Mouse (Mus musculus) lung, postnatal 10 days (tissue): ENCODE measurements around the gene Cox15.

Experiments used
- DNase-seq: peaks from one replicate; pipeline ENCODE4 v3.0.0; 2021

The Cox15 gene

GRCm38 (mm10) chr19:43760504-43760903 lies 7.7 kb upstream of the Cox15 start:
- peak; percentile 80 for DNase-seq

GRCm38 (mm10) chr19:43754872-43755271 lies 2.1 kb upstream of the Cox15 start:
- no peak for DNase-seq

DNA sequence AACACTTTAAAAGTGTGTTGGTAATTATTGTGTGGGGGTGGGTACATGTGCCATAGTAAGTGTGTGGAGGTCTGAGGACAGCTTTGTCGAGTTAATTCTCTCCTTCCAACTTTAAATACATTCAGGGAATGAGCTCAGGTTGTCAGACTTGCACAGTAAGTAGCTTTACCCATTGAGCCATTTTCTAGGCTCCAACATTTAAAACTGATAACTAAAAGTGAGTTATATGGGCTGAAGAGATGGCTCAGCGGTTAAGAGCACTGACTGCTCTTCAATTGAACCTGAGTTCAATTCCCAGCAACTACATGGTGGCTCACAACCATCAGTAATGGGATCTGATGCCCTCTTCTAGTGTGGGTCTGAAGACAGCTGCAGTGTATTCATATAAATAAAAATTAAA lies 1.4 kb upstream of the Cox15 start:
- DNase-seq, result no peak

- DNase-seq, result peak; percentile 94
Observed at GRCm38 (mm10) chr19:43753226-43753835, 531 bp upstream of the Cox15 start.

- no peak for DNase-seq
Observed at GRCm38 (mm10) chr19:43750008-43750407, 2.8 kb downstream of the Cox15 start.

GRCm38 (mm10) chr19:43747877-43748276 lies 4.9 kb downstream of the Cox15 start:
- no peak for DNase-seq

- DNase-seq, result no peak
Observed at GRCm38 (mm10) chr19:43745740-43746139, 7.1 kb downstream of the Cox15 start.

DNA sequence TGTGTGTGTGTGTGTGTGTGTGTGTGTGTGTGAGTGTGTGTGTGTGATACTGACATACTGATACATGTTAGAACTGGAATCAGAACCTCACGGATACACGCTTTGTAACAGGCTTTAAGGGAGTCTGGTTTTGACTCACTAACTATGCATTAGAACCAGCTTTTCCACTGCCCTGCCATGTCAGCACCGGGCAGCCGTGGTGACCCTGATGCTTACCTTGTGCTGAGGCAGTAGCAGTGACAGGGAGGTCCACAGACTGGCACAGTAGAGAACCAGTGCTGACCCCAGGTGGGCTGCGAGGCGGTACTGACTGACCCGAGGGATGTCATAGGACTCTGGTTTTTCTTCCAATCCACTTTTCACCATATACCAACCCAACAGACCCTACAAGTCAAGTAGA lies 9.4 kb downstream of the Cox15 start:
- no peak for DNase-seq

DNA sequence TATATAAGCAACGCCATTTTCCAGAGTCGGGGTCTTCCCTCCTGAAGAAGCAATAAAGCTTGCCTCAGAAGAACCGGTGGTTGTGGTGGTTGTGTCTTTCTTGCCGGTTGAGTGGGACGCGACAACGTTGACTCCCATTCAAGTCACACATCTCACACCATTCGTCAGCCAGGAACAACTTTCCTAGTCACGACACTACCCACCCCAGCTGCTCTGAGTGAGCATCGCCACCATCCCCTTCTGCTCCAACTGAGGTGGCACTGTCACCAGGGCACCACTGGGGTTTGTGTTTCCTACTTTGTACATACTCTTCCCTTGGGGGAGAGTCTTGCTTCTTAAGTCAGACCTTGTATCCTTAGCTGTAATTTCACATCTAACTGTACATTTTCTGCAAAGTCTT lies 14.4 kb downstream of the Cox15 start:
- DNase-seq, result no peak

- DNase-seq, result no peak
Observed at GRCm38 (mm10) chr19:43731157-43731556, 21.6 kb downstream of the Cox15 start.

- DNase-seq, result peak; percentile 52
Observed at GRCm38 (mm10) chr19:43730037-43730428, 22.8 kb downstream of the Cox15 start.

DNA sequence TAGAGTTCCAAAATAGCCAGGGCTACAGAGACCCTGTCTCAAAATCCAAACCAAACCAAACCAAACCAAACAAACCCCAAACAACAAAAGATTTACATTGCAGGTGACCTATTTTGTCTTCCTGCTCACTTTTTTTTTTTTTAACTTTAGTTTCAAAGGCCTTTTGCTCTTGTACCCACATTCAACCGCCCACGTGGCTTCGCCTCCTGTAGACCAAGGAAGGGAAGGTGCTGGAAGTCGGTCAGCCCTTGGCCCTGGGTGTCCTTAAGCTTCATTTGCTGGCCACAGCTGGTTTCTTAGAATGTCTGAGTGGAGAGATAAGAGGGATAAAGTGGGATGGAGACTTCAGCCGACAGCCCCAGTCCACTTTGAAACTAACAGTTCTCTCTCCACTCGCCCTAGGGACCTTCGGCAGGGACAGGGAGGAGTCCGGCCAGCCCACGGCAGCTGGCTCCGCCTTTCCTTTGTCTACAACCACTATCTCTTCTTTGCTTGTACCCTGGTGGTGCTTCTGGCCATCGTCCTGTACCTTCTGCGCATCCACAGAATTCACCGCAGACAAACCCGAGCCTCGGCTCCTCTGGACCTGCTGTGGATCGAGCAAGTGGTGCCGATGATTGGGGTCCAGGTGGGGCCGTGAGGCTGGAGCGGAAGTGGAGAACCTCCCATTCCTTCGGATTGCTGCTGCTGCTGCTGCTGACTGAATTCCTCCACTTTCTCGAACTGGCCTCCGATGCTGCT lies 23.3 kb downstream of the Cox15 start:
- peak; percentile 41 for DNase-seq

DNA sequence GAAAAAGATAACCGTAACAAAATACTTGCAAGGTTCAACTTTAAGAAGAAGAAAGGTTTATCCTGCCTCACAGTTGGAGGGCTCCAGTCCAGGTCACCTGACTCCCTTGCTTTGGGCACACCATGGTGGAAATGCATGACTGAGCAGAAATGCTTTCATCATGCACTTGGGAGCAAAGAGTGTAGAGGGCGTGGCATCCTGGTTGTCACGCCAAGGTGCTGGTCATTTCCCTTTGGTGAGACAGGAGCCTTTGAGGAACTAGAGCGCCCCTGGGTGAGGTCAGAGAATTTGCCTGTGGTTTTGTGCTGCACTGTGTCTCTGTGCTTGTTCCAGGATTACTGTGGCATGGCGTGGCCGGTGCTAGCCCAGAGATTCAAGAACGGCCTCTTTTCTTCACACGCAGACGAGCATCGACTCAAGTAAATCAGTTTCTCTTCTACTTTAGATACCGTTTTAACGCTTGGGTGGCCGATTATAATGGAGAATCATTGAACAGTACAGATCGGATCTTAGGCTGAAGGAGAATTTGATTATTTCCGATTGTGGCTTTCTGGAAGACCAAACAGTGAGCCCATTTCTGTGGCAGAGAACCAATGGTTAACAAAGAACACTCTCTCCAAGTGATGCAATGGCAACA lies 26.2 kb downstream of the Cox15 start:
- DNase-seq, result no peak

DNA sequence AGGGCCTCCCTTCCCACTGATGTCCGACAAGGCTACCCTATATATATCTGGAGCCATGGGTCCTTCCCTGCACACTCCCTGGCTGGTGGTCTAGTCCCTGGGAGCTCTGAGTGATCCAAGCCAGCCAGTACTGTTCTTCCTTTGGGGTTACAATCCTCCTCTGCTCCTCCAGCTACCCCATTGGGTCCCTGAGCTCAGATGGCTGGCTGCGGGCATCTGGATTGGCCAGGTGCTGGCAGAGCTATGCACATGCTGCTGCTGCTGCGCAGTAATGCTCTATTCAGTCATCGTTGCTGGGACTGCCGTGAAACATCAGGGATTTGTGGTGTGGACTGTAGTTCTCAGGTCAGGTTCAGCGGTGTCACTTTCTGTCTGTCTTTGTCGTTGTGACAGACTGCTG lies 28.0 kb downstream of the Cox15 start:
- no peak for DNase-seq

DNA sequence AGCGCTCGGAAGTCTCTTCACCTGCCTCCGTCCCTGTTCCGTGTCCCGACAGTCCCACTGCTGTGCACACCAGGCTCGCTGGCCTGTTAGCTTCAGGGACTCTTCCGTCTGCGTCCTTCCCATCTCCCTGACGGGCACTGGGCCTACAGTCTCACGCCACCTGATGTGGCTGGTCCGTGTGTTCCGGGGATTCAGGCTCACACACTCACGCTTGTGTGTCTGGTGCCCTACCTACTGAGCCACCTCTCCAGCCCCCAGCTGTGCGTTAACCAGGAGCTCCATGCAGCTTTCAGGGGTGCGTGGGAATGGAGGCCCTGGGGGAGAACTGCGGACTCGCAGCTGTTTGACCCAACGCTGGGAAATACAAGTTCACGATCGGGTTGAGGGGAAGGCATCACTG lies 28.6 kb downstream of the Cox15 start:
- DNase-seq, result no peak

DNA sequence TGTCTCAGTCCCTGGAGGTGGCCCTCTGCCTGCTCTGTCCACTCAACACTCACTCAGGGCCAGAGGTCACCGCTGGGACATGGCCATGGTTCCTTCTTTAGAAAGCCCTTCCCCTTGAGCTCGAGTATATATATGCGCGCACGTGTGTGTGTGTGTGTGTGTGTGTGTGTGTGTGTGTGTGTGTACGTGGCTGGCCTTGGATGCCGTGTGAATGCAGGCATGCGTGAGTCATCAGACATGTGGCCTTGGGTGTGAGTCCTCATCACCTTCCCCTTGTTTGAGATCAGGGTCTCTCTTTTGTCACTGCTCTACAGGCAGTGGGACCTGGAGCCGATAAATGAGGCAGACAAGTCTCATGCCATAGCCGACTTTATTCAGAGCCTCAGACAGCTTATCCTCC lies 29.3 kb downstream of the Cox15 start:
- no peak for DNase-seq

- DNase-seq, result no peak
Observed at GRCm38 (mm10) chr19:43722891-43723290, 29.9 kb downstream of the Cox15 start.

DNA sequence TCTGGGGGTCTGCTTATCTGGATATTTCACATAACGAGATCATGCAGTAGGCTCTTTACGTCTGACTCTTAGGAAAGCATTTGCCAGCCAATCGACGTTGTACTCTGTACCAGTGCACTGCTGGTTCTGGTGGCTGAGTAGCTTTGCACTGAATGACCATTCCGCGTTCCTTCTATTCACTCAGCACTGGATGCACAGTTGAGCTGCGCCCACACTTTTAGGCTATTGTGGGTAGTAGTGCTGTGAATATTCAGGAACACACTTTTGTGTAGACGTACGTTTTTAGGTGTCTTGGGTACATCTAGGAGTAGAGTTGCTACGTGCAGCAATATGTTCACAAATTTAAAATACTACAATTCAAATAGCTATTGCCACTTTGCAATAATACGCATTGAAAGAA lies 32.7 kb downstream of the Cox15 start:
- no peak for DNase-seq

DNA sequence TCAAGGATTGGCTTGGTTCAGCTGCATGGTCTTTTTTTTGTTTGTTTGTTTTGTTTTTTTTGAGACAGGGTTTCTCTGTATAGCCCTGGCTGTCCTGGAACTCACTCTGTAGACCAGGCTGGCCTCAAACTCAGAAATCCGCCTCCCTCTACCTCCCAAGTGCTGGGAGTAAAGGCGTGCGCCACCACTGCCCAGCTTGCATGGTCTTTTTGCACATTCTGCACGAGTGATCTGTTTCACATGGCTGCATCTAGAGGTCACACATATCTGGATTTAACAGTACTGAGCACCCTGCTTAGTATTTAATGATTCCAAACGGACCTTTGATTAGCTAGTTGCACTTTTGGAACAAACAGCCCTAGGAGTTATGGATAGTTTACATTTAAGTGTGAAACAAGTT lies 40.8 kb downstream of the Cox15 start:
- DNase-seq, result no peak

DNA sequence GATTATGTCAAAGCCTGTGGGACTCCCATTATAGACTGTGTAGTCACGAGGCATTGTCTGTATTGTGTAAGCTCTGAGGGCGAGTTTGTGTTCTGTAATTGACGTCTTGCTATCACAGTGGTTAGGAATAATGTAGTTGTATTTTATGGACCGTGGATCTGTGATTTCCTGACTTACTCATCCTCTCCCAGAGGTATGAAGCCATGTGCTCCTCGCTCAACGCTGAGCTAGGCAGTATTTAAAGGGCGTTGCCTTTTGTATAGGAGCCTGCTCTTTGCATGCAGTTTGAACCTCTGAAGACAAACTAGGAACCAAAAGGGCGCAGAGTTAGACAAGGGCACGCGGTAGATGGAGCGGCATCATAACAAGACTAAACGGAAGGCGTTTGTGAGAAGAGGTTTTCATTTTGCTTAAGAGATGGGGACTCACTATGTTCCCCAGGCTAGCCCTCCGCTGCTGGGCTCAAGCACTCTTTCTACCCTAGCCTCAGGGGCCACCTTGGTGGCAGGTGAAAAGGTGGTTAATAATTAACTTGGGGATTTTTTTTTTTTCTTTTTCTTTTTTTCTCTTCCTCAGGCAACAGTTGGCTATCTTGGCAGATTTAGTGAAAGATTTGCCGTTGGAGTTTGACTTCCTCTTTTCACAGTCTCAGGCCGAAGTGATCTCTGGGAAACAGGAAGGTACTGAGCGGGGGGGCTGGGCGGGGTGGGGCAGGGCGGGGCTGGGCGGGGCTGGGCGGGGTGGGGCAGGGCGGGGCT lies 41.5 kb downstream of the Cox15 start:
- no peak for DNase-seq

DNA sequence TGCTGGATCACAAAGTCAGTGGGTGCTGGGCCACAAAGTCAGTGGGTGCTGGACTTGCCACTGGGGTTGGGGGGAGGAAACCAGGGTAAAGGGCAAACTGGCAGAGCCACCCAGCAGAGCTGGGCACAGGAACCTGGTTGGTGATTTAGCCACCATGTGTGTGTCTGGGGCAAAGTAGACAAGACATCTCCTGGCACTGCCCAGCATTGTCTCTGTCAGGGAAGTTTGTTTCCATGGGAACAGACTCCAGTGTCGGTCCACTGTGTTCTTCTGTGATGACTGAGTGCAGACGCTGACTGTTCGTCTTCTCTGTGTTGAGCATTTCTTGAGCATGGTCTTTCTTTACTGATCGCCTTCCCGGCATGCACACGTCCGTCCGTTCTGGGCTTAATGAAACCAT lies 43.5 kb downstream of the Cox15 start:
- no peak for DNase-seq

DNA sequence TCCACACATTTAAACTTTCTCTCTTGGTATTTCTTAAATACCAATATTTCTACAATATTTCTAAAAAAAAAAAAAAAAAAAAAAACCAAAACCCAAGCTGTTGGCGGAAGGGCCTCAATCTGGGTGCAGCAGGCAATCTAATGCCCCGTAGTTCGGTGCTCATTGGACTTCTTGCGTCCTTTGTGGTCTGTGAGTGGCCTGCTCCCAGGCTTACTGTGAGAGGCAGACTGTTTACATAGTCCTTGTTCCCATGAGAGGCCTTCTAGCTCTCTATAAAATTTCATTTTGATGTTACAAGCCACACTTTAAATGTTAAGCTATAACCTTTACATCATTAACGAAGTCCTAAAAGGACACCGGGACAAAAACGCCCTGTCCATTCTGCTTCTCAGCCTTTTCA lies 44.6 kb downstream of the Cox15 start:
- DNase-seq, result no peak

DNA sequence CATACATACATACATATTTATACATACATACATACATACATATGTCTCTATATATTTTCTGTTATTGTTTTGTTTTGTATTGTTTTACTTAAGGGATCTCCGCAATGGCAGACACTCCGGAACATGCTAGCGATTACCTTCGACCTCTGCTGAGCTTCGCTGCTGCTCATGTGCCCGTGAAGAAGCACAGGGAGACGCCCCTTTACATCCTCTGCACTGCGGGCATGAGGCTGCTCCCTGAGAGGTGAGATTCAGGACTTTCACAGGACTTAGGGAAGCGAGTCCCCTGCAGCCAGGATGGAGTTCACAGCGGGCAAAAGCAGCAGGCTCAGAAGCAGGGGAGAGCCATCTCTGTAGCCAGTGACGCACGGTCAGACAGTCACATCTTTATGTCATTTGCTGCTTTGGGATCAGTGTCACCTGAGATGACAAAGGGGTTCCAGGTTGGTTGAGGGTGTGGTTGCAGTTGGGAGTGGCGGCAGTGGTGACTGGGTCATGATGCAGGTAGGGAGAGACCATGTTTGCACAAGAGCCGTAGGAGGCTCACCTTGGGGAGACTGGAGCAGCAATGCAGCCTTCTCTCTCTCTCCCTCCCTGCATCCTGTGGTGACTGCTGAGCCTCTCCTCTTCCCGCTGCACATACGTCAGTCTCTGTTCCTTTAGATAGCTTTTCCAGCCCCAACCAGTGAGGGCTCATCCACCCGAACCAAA lies 47.9 kb downstream of the Cox15 start:
- DNase-seq, result no peak
